Mouse (Mus musculus): ENCODE measurements around the gene Senp1. TPM values are rescaled to one million over a fixed set of nuclear protein-coding genes. Genes with fewer than 3 reads are reported as not detected.

The Senp1 gene
- polyA plus RNA-seq, 1 experiment from 2014 or later, result 17.1 TPM

DNA sequence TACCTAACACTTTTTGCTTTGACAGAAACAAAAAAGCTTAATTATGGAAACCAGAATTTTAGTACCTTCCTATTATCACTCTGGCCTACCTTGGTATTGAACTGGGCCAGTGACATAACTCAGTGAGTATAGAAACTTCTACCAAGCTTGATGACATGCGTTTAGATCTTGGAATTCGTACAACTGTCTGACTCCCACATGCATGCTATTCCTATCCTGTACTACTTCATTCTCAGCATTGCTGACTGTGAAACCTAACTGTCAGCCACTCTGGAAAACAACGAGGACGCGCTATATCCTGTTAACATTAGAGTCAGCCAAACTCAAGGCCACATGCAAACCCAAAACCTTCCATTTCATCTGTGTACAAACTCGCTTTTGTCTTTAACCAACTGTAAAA, 49.6 kb downstream of the Senp1 start:
- DNase-seq (ENCODE audit: low spot score) (no peak), ATAC-seq (replicated peaks; ENCODE audit: low FRiP score, low read depth) (no peak)
- no peaks in the 10 kb centered on the region for H3K4me1 ChIP-seq (replicated peaks; ENCODE audit: insufficient read depth, low read length)
- no peak overlapping the region for H3K27ac ChIP-seq
- H3K9me3 ChIP-seq (replicated peaks; ENCODE audit: low read length), result no peaks in the 10 kb centered on the region
- no peaks in the 10 kb centered on the region for H3K27me3 ChIP-seq (ENCODE audit: insufficient read depth, low read length)
- H3K9ac ChIP-seq (ENCODE audit: low read depth, low read length), result no peak overlapping the region
- H3K4me3 ChIP-seq (replicated peaks; ENCODE audit: low read depth, low read length), result no peak overlapping the region
- peaks cover 69% of the 10 kb centered on the region for H3K36me3 ChIP-seq (ENCODE audit: insufficient read depth, low read length)
- 91% methylated on average over 6 of the region's 6 CpGs for WGBS
- no peak overlapping the region for H3K4me2 ChIP-seq (ENCODE audit: low read length)
- TF ChIP-seq CTCF (IDR thresholded peaks at IDR 0.05; ENCODE audit: low read depth), result no peak

DNA sequence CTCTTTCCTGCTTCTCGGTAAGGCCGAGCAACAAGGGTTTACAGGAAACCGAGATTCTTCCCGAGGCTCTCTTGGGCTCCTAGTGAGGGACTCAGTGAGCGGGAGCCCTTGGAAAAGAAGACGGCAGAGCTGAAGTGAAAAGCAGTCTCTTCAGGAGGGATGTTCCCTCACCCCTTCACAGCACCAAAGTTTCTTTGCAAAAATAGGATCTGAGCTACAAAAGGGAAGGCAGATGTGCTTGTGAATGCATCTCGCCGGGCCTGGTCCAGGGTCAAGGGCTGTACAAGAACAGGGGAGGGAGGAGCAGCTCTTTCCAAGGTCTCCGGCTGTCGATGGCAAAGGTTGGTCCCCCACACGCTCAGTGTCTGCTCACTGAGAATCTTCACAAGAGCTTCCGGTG, 51.0 kb downstream of the Senp1 start:
- Histone ChIP-seq H3K27me3 (ENCODE audit: insufficient read depth, low read length) (no peaks in the 10 kb centered on the region), H3K4me1 (replicated peaks; ENCODE audit: insufficient read depth, low read length) (no peaks in the 10 kb centered on the region), H3K9ac (ENCODE audit: low read depth, low read length) (no peak overlapping the region), H3K9me3 (replicated peaks; ENCODE audit: low read length) (no peaks in the 10 kb centered on the region), H3K27ac (no peak overlapping the region), H3K4me3 (replicated peaks; ENCODE audit: low read depth, low read length) (no peak overlapping the region), H3K36me3 (ENCODE audit: insufficient read depth, low read length) (peaks cover 62% of the 10 kb centered on the region), H3K4me2 (ENCODE audit: low read length) (no peak overlapping the region)
- no peak for TF ChIP-seq CTCF (IDR thresholded peaks at IDR 0.05; ENCODE audit: low read depth)
- 91% methylated on average over 12 of the region's 12 CpGs for WGBS
- no peak for ATAC-seq (replicated peaks; ENCODE audit: low FRiP score, low read depth)
- DNase-seq (ENCODE audit: low spot score), result no peak

DNA sequence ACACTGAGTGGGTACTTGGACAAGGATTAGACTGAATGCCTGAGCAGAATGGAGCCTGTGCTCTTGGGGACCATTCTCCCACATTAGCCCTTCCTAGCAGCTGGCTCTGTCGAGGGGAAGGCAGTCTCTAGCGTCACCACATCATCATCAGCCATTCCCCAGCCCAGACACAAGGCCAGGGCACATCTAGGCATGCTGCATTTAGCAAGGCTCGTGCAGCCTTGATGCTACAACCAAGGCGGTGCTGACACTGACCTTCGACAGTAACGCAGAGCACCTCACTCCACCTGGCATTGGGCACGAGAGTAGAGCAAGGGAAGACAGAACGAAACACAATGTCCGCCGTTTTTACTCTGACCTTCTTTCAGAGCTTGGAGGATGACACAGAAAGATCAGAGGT, 53.9 kb downstream of the Senp1 start:
- DNase-seq (ENCODE audit: low spot score) (no peak), ATAC-seq (replicated peaks; ENCODE audit: low FRiP score, low read depth) (no peak)
- no peak overlapping the region for H3K4me2 ChIP-seq (ENCODE audit: low read length)
- no peaks in the 10 kb centered on the region for H3K9me3 ChIP-seq (replicated peaks; ENCODE audit: low read length)
- H3K27ac ChIP-seq, result no peak overlapping the region
- peaks cover 40% of the 10 kb centered on the region for H3K36me3 ChIP-seq (ENCODE audit: insufficient read depth, low read length)
- H3K4me1 ChIP-seq (replicated peaks; ENCODE audit: insufficient read depth, low read length), result no peaks in the 10 kb centered on the region
- no peaks in the 10 kb centered on the region for H3K27me3 ChIP-seq (ENCODE audit: insufficient read depth, low read length)
- TF ChIP-seq CTCF (IDR thresholded peaks at IDR 0.05; ENCODE audit: low read depth), result no peak
- H3K9ac ChIP-seq (ENCODE audit: low read depth, low read length), result no peak overlapping the region
- WGBS, result 92% methylated on average over 10 of the region's 10 CpGs
- no peak overlapping the region for H3K4me3 ChIP-seq (replicated peaks; ENCODE audit: low read depth, low read length)

DNA sequence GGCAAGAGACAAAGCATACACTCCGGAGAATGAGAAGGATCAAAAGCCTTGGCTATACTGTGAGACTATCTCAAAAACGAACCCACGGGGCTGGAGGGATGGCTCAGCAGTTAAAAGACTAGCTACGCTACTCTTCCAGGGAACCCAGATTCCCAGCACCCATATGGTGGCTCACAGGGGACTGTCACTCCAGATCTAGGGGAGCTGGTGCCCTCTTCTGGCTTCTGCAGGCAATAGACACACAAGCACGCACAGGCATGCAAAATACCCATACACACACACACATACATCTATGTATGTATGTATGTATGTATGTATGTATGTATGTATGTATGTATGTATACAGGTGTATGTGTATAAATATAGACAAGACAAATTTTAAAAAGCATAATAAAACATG, 57.0 kb downstream of the Senp1 start:
- Histone ChIP-seq H3K9me3 (replicated peaks; ENCODE audit: low read length) (no peaks in the 10 kb centered on the region), H3K4me1 (replicated peaks; ENCODE audit: insufficient read depth, low read length) (no peaks in the 10 kb centered on the region), H3K9ac (ENCODE audit: low read depth, low read length) (no peak overlapping the region), H3K27me3 (ENCODE audit: insufficient read depth, low read length) (no peaks in the 10 kb centered on the region), H3K4me2 (ENCODE audit: low read length) (no peak overlapping the region), H3K36me3 (ENCODE audit: insufficient read depth, low read length) (peaks cover 16% of the 10 kb centered on the region; the same call in 1 of the 2 replicates), H3K27ac (no peak overlapping the region), H3K4me3 (replicated peaks; ENCODE audit: low read depth, low read length) (no peak overlapping the region)
- no peak; the same call in 1 of the 2 replicates for TF ChIP-seq CTCF (IDR thresholded peaks at IDR 0.05; ENCODE audit: low read depth)
- DNase-seq (ENCODE audit: low spot score) (no peak), ATAC-seq (replicated peaks; ENCODE audit: low FRiP score, low read depth) (no peak)
- 98% methylated on average over 5 of the region's 5 CpGs for WGBS

DNA sequence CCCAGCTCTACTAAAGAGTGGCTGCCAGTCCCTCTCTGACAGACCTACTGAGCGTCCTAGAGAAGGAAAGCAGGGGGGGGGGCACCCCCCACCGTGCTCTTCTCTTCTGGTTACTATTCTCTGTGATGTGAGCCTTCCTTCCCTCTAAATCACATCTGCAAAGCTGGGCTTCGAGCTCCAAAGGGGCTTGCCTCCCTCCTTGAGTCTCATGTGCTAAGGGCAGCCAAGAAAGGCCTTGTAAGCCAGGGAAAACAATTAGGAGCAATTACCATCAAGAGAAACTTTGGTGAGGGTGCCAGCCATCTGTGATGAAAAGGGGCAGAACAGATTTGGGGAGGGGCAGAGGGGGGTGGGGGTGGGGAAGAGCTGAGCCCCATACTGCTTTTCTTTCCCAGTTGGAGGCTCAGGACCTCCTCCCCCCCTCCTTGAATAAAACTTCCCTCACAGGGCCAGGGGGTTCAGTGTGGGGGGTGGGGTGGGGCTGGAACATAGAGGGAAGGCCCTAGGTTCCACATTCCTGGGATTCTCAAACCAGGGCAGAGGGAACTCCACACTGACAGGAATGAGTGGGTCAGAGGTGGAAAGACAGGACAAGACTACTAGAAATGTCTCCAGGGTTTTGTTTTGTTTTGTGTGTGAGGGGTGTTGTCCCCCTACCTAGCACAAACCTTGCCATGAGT, 58.3 kb downstream of the Senp1 start:
- WGBS, result 14% methylated on average over 3 of the region's 3 CpGs
- H3K4me2 ChIP-seq (ENCODE audit: low read length), result no peak overlapping the region
- H3K4me1 ChIP-seq (replicated peaks; ENCODE audit: insufficient read depth, low read length), result no peaks in the 10 kb centered on the region
- no peak for TF ChIP-seq CTCF (IDR thresholded peaks at IDR 0.05; ENCODE audit: low read depth)
- H3K9me3 ChIP-seq (replicated peaks; ENCODE audit: low read length), result no peaks in the 10 kb centered on the region
- H3K27me3 ChIP-seq (ENCODE audit: insufficient read depth, low read length), result no peaks in the 10 kb centered on the region
- no peak overlapping the region for H3K27ac ChIP-seq
- peaks cover 3% of the 10 kb centered on the region; the same call in 1 of the 2 replicates for H3K36me3 ChIP-seq (ENCODE audit: insufficient read depth, low read length)
- no peak overlapping the region for H3K9ac ChIP-seq (ENCODE audit: low read depth, low read length)
- ATAC-seq (replicated peaks; ENCODE audit: low FRiP score, low read depth), result 0 out of 2 replicates have a peak, but pooled peaks have one; percentile 23
- DNase-seq (ENCODE audit: low spot score), result no peak
- H3K4me3 ChIP-seq (replicated peaks; ENCODE audit: low read depth, low read length), result no peak overlapping the region

DNA sequence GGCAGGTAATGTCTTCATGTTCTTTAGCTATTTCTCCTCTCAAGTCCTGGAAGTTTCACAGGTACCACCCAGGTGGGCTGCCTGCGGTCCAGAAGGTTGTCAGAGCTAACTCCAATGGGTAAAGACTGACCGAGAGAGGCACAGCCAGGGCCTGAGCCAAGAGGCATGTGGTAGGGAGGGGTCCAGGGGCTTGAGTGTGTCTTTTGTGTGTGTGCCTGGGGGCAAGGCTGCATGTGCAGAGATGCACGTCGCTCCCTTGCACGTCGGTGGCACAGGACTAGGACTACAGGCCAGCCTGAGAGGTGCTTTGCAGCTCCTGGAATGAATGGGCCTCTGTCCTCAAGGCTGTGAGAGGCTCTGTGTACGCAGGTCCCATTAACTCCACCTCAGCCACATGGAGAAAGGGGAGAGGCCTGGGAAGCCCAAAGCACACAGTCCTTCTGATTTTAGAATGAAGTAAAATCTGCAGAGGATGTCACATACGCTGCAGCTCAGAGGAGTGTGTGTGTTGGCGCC, 60.3 kb downstream of the Senp1 start:
- H3K36me3 ChIP-seq (ENCODE audit: insufficient read depth, low read length), result no peaks in the 10 kb centered on the region
- no peak for TF ChIP-seq CTCF (IDR thresholded peaks at IDR 0.05; ENCODE audit: low read depth)
- H3K4me2 ChIP-seq (ENCODE audit: low read length), result no peak overlapping the region
- H3K27ac ChIP-seq, result no peak overlapping the region
- no peaks in the 10 kb centered on the region for H3K27me3 ChIP-seq (ENCODE audit: insufficient read depth, low read length)
- no peaks in the 10 kb centered on the region for H3K9me3 ChIP-seq (replicated peaks; ENCODE audit: low read length)
- H3K9ac ChIP-seq (ENCODE audit: low read depth, low read length), result no peak overlapping the region
- no peak overlapping the region for H3K4me3 ChIP-seq (replicated peaks; ENCODE audit: low read depth, low read length)
- WGBS, result 79% methylated on average over 9 of the region's 9 CpGs
- H3K4me1 ChIP-seq (replicated peaks; ENCODE audit: insufficient read depth, low read length), result peaks cover 2% of the 10 kb centered on the region; the same call in 1 of the 2 replicates
- ATAC-seq (replicated peaks; ENCODE audit: low FRiP score, low read depth), result no peak; the same call in 1 of the 2 replicates
- no peak for DNase-seq (ENCODE audit: low spot score)
